Comparison of ENCODE assay signal across 20 mouse cellular contexts in the genomic region with DNA sequence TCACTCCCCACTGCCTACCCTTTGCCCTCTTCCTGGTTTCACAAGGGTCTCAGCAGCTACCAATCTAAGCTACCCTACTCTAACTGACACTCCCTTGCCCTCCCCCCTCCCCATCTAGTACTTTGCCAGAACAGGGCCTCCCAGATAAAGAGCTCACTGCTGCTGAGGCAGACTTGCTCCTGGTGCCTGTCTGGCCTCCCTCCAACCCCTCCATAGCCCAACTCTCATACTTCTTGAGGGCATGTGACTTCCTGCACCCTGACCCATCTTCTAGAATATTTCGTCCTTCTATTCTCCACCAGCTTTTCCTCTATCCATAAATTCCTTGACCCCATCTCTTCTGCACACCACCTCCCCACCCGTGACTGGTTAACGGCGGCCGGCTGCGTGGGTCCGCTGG. TPM values are rescaled to one million over a fixed set of nuclear protein-coding genes. Genes with fewer than 3 reads are reported as not detected.
DNase-seq lines count a peak whose midpoint lies in the region; ATAC-seq lines count a peak whose summit lies in the region.
"Had no signal": no experiment of that assay in that cellular context is flagged by ENCODE, and none has a peak within 500 bp of the region (broad histone marks: within the 10 kb centered on the region; RNA-seq: fewer than 3 reads in every experiment).

No protein-coding gene starts in this region.

- no peak overlapping the region for H3K4me3 ChIP-seq in embryonic facial prominence, embryonic 13.5 days
- H3K4me3 ChIP-seq in embryonic facial prominence, embryonic 10.5 days = no peak overlapping the region
- no peak overlapping the region for H3K4me3 ChIP-seq in heart, embryonic 16.5 days (ENCODE audit: low read length)
- no peak overlapping the region for H3K4me3 ChIP-seq in liver, embryonic 11.5 days (ENCODE audit: low read depth, low read length)
- no peak overlapping the region for H3K4me3 ChIP-seq in intestine, embryonic 16.5 days (ENCODE audit: low read length)
- H3K4me3 ChIP-seq: layer of hippocampus, adult 2 months; neural tube, embryonic 15.5 days had no signal

- H3K4me1 ChIP-seq in embryonic facial prominence, embryonic 13.5 days = peaks cover 21% of the 10 kb centered on the region
- peaks cover 36% of the 10 kb centered on the region for H3K4me1 ChIP-seq in embryonic facial prominence, embryonic 10.5 days
- H3K4me1 ChIP-seq in heart, embryonic 16.5 days (ENCODE audit: control insufficient read depth, insufficient read depth, low read length) = peaks cover 21% of the 10 kb centered on the region
- peaks cover 23% of the 10 kb centered on the region for H3K4me1 ChIP-seq in liver, embryonic 11.5 days (replicated peaks; ENCODE audit: control insufficient read depth, insufficient read depth, low read length)
- peaks cover 25% of the 10 kb centered on the region for H3K4me1 ChIP-seq in intestine, embryonic 16.5 days (ENCODE audit: control insufficient read depth, insufficient read depth, low read length)

- no peak overlapping the region for H3K4me2 ChIP-seq in embryonic facial prominence, embryonic 13.5 days
- H3K4me2 ChIP-seq in heart, embryonic 16.5 days (ENCODE audit: low read depth, low read length) = peak overlapping the region; percentile 10; the same call in 1 of the 2 replicates
- no peak overlapping the region for H3K4me2 ChIP-seq in liver, embryonic 11.5 days
- 0 out of 2 replicates have a peak overlapping the region, but pooled peaks have one; percentile 23 for H3K4me2 ChIP-seq in intestine, embryonic 16.5 days (ENCODE audit: low read depth, low read length)
- H3K4me2 ChIP-seq: neural tube, embryonic 15.5 days had no signal

- ATAC-seq in embryonic facial prominence, embryonic 13.5 days (ENCODE audit: insufficient number of reproducible peaks, insufficient read depth, low FRiP score, low TSS enrichment, low read depth) = no peak
- ATAC-seq in heart, embryonic 16.5 days (replicated peaks; ENCODE audit: extremely low read depth, insufficient read depth, low FRiP score) = no peak
- ATAC-seq in liver, embryonic 11.5 days (replicated peaks; ENCODE audit: low FRiP score) = no peak
- ATAC-seq in intestine, embryonic 16.5 days = no peak
- ATAC-seq: forebrain, embryonic 14.5 days; lung, postnatal 0 days; midbrain, embryonic 16.5 days had no signal

- 0 out of 2 replicates have a peak overlapping the region, but pooled peaks have one; percentile 6 for H3K9ac ChIP-seq in embryonic facial prominence, embryonic 13.5 days
- H3K9ac ChIP-seq in heart, embryonic 16.5 days (ENCODE audit: low read length) = no peak overlapping the region
- H3K9ac ChIP-seq in liver, embryonic 11.5 days (ENCODE audit: low read depth, low read length) = no peak overlapping the region
- no peak overlapping the region for H3K9ac ChIP-seq in intestine, embryonic 16.5 days (ENCODE audit: low read depth, low read length)
- H3K9ac ChIP-seq: neural tube, embryonic 15.5 days had no signal

- H3K36me3 ChIP-seq in embryonic facial prominence, embryonic 13.5 days = peaks cover 30% of the 10 kb centered on the region
- peaks cover 38% of the 10 kb centered on the region for H3K36me3 ChIP-seq in embryonic facial prominence, embryonic 10.5 days (replicated peaks)
- H3K36me3 ChIP-seq in heart, embryonic 16.5 days (ENCODE audit: control insufficient read depth, insufficient read depth) = peaks cover 15% of the 10 kb centered on the region
- peaks cover 6% of the 10 kb centered on the region for H3K36me3 ChIP-seq in liver, embryonic 11.5 days (ENCODE audit: control insufficient read depth, insufficient read depth, low read length)
- H3K36me3 ChIP-seq in intestine, embryonic 16.5 days (ENCODE audit: control insufficient read depth, insufficient read depth, low read length) = peaks cover 12% of the 10 kb centered on the region

- H3K27ac ChIP-seq in embryonic facial prominence, embryonic 13.5 days = no peak overlapping the region
- H3K27ac ChIP-seq in embryonic facial prominence, embryonic 10.5 days (replicated peaks) = no peak overlapping the region
- peak overlapping the region; percentile 25; the same call in 1 of the 2 replicates for H3K27ac ChIP-seq in heart, embryonic 16.5 days (ENCODE audit: low read length)
- H3K27ac ChIP-seq in liver, embryonic 11.5 days (ENCODE audit: low read depth, low read length) = 0 out of 2 replicates have a peak overlapping the region, but pooled peaks have one; percentile 19
- peak overlapping the region; percentile 73 for H3K27ac ChIP-seq in intestine, embryonic 16.5 days (ENCODE audit: low read length)
- H3K27ac ChIP-seq: layer of hippocampus, adult 2 months; neural tube, embryonic 15.5 days had no signal

- no peaks in the 10 kb centered on the region for H3K9me3 ChIP-seq in embryonic facial prominence, embryonic 13.5 days
- H3K9me3 ChIP-seq in embryonic facial prominence, embryonic 10.5 days = no peaks in the 10 kb centered on the region
- H3K9me3 ChIP-seq in heart, embryonic 16.5 days (replicated peaks; ENCODE audit: control insufficient read depth, low read length) = no peaks in the 10 kb centered on the region
- H3K9me3 ChIP-seq in liver, embryonic 11.5 days (ENCODE audit: control insufficient read depth, low read length) = no peaks in the 10 kb centered on the region
- H3K9me3 ChIP-seq in intestine, embryonic 16.5 days (ENCODE audit: control insufficient read depth, low read length) = no peaks in the 10 kb centered on the region
- H3K9me3 ChIP-seq: neural tube, embryonic 15.5 days had no signal

- 95% methylated on average over 7 of the region's 7 CpGs for WGBS in embryonic facial prominence, embryonic 13.5 days
- WGBS in embryonic facial prominence, embryonic 10.5 days = 95% methylated on average over 7 of the region's 7 CpGs
- 87% methylated on average over 7 of the region's 7 CpGs for WGBS in heart, embryonic 16.5 days
- WGBS in liver, embryonic 11.5 days = 91% methylated on average over 7 of the region's 7 CpGs
- 92% methylated on average over 7 of the region's 7 CpGs for WGBS in intestine, embryonic 16.5 days

- no peaks in the 10 kb centered on the region for H3K27me3 ChIP-seq in embryonic facial prominence, embryonic 13.5 days
- no peaks in the 10 kb centered on the region for H3K27me3 ChIP-seq in embryonic facial prominence, embryonic 10.5 days (replicated peaks; ENCODE audit: low read depth, poor library complexity, severe bottlenecking)
- H3K27me3 ChIP-seq in heart, embryonic 16.5 days (ENCODE audit: control insufficient read depth, insufficient read depth, low read length) = no peaks in the 10 kb centered on the region
- no peaks in the 10 kb centered on the region for H3K27me3 ChIP-seq in liver, embryonic 11.5 days (replicated peaks; ENCODE audit: control insufficient read depth, insufficient read depth, low read length)
- H3K27me3 ChIP-seq in intestine, embryonic 16.5 days (replicated peaks; ENCODE audit: control insufficient read depth, insufficient read depth, low read length) = no peaks in the 10 kb centered on the region
- H3K27me3 ChIP-seq: neural tube, embryonic 15.5 days had no signal

- DNase-seq in embryonic facial prominence, embryonic 10.5 days (ENCODE audit: low spot score) = no peak
- no peak for DNase-seq in heart, adult 11 months
- no peak for DNase-seq in liver, embryonic 11.5 days (ENCODE audit: low spot score)
- no peak for DNase-seq in liver
- DNase-seq in gastrocnemius, postnatal 10 days = no peak
- DNase-seq: gastrocnemius, postnatal 36 days; heart, postnatal 36 days; layer of hippocampus, postnatal 36 days; right cerebral cortex, postnatal 14 days; spleen, adult 18-20 months; thymus, adult 18-20 months had no signal

RNA-seq across cellular contexts. Expression of a gene that starts 2.5 kb away (rescaled TPM):
- 16.1 and 18.1 TPM in 2 replicates for polyA plus RNA-seq in embryonic facial prominence, embryonic 13.5 days (2015; fragmentation: Nextera tagmentation; extraction: Ambion mirVana)
- 19.7 and 20.9 TPM in 2 replicates for polyA plus RNA-seq in embryonic facial prominence, embryonic 10.5 days (2016; fragmentation: Nextera tagmentation; extraction: Ambion mirVana)
- polyA plus RNA-seq in heart, embryonic 16.5 days (2015; fragmentation: Nextera tagmentation; extraction: Ambion mirVana) = 17.1 and 20.0 TPM in 2 replicates
- 3.4 and 3.6 TPM in 2 replicates for polyA plus RNA-seq in liver, embryonic 11.5 days (2014; fragmentation: Nextera tagmentation; extraction: Ambion mirVana)
- 21.9 and 23.4 TPM in 2 replicates for polyA plus RNA-seq in intestine, embryonic 16.5 days (2015; fragmentation: Nextera tagmentation; extraction: Ambion mirVana)
- 10 to 100 TPM; 23.0 to 28.7 TPM for total RNA-seq in gastrocnemius, postnatal 10 days (2021)
- polyA plus RNA-seq: CD4-positive, CD25-positive, alpha-beta regulatory T cell, adult 4 months had no signal

RNA-seq across cellular contexts. Expression of a gene that starts 33.0 kb away (rescaled TPM):
- polyA plus RNA-seq in embryonic facial prominence, embryonic 13.5 days (2015; fragmentation: Nextera tagmentation; extraction: Ambion mirVana) = 9.4 and 10.5 TPM in 2 replicates
- polyA plus RNA-seq in embryonic facial prominence, embryonic 10.5 days (2016; fragmentation: Nextera tagmentation; extraction: Ambion mirVana) = 9.0 and 9.3 TPM in 2 replicates
- polyA plus RNA-seq in heart, embryonic 16.5 days (2015; fragmentation: Nextera tagmentation; extraction: Ambion mirVana) = 5.3 and 5.5 TPM in 2 replicates
- 4.9 and 5.8 TPM in 2 replicates for polyA plus RNA-seq in liver, embryonic 11.5 days (2014; fragmentation: Nextera tagmentation; extraction: Ambion mirVana)
- 11.7 and 13.6 TPM in 2 replicates for polyA plus RNA-seq in intestine, embryonic 16.5 days (2015; fragmentation: Nextera tagmentation; extraction: Ambion mirVana)
- total RNA-seq in gastrocnemius, postnatal 10 days (2021) = 1 to 10 TPM; 3.6 to 5.1 TPM

RNA-seq across cellular contexts. Expression of a gene that starts 44.1 kb away (rescaled TPM):
- polyA plus RNA-seq in embryonic facial prominence, embryonic 13.5 days (2015; fragmentation: Nextera tagmentation; extraction: Ambion mirVana) = 5.6 and 5.9 TPM in 2 replicates
- polyA plus RNA-seq in embryonic facial prominence, embryonic 10.5 days (2016; fragmentation: Nextera tagmentation; extraction: Ambion mirVana) = 5.1 and 6.4 TPM in 2 replicates
- 4.5 and 4.9 TPM in 2 replicates for polyA plus RNA-seq in heart, embryonic 16.5 days (2015; fragmentation: Nextera tagmentation; extraction: Ambion mirVana)
- 2.4 and 3.0 TPM in 2 replicates for polyA plus RNA-seq in liver, embryonic 11.5 days (2014; fragmentation: Nextera tagmentation; extraction: Ambion mirVana)
- polyA plus RNA-seq in intestine, embryonic 16.5 days (2015; fragmentation: Nextera tagmentation; extraction: Ambion mirVana) = 6.9 and 7.2 TPM in 2 replicates
- total RNA-seq in gastrocnemius, postnatal 10 days (2021) = 1 to 10 TPM; 1.7 to 2.7 TPM

RNA-seq across cellular contexts. Expression of a gene that starts 46.8 kb away (rescaled TPM):
- polyA plus RNA-seq in embryonic facial prominence, embryonic 13.5 days (2015; fragmentation: Nextera tagmentation; extraction: Ambion mirVana) = 0.52 and 1.1 TPM in 2 replicates
- 0.73 and 0.82 TPM in 2 replicates for polyA plus RNA-seq in embryonic facial prominence, embryonic 10.5 days (2016; fragmentation: Nextera tagmentation; extraction: Ambion mirVana)
- 3.3 and 8.1 TPM in 2 replicates for polyA plus RNA-seq in heart, embryonic 16.5 days (2015; fragmentation: Nextera tagmentation; extraction: Ambion mirVana)
- polyA plus RNA-seq in liver, embryonic 11.5 days (2014; fragmentation: Nextera tagmentation; extraction: Ambion mirVana) = 6.2 and 6.5 TPM in 2 replicates
- polyA plus RNA-seq in intestine, embryonic 16.5 days (2015; fragmentation: Nextera tagmentation; extraction: Ambion mirVana) = 2.4 and 2.8 TPM in 2 replicates
- 1 to 10 TPM in 1 of 2 experiments, under 1 TPM in 1; 0.75 to 1.5 TPM for total RNA-seq in gastrocnemius, postnatal 10 days (2021)

RNA-seq across cellular contexts. Expression of a gene that starts 50.5 kb away (rescaled TPM):
- polyA plus RNA-seq in embryonic facial prominence, embryonic 13.5 days (2015; fragmentation: Nextera tagmentation; extraction: Ambion mirVana) = 6.4 and 7.2 TPM in 2 replicates
- 4.6 and 5.5 TPM in 2 replicates for polyA plus RNA-seq in embryonic facial prominence, embryonic 10.5 days (2016; fragmentation: Nextera tagmentation; extraction: Ambion mirVana)
- polyA plus RNA-seq in heart, embryonic 16.5 days (2015; fragmentation: Nextera tagmentation; extraction: Ambion mirVana) = 4.7 and 5.6 TPM in 2 replicates
- 3.3 and 4.2 TPM in 2 replicates for polyA plus RNA-seq in liver, embryonic 11.5 days (2014; fragmentation: Nextera tagmentation; extraction: Ambion mirVana)
- 8.2 and 10.2 TPM in 2 replicates for polyA plus RNA-seq in intestine, embryonic 16.5 days (2015; fragmentation: Nextera tagmentation; extraction: Ambion mirVana)
- total RNA-seq in gastrocnemius, postnatal 10 days (2021) = 1 to 10 TPM; 2.9 to 3.7 TPM

Comparison
In these comparisons a context has a peak if more than half of its experiments do, and no peak if none do; other contexts are left out.
1. H3K27ac ChIP-seq: peak in heart, embryonic 16.5 days (single experiment), liver, embryonic 11.5 days (single experiment) and intestine, embryonic 16.5 days (single experiment); none in embryonic facial prominence, embryonic 13.5 days (single experiment) and embryonic facial prominence, embryonic 10.5 days (single experiment).
2. H3K4me2 ChIP-seq: peak in heart, embryonic 16.5 days (single experiment) and intestine, embryonic 16.5 days (single experiment); none in embryonic facial prominence, embryonic 13.5 days (single experiment) and liver, embryonic 11.5 days (single experiment).